Mouse (Mus musculus) monocyte, adult 59 days (primary cell): ENCODE results near the gene Csad. TPM values are rescaled to one million over a fixed set of nuclear protein-coding genes. Genes with fewer than 3 reads are reported as not detected.

Source experiments
- total RNA-seq, 2 experiments: library from RNA; stranded (reverse); gene quantifications; one replicate each; pipeline ENCODE4 v1.2.4; 2023

Gene Csad
- 10 to 100 TPM; 23.0 to 29.3 TPM for total RNA-seq

GRCm38 (mm10) chr15:102204674-102205505 lies at the start of gene Csad:
Csad (minus strand) TSS chr15:102204724.

GRCm38 (mm10) chr15:102231748-102232147 lies 27.2 kb upstream of the Csad start, which contains the start of gene Itgb7:
Itgb7 (minus strand) TSS chr15:102231944.

GRCm38 (mm10) chr15:102202971-102203834 lies 1.3 kb downstream of the Csad start, which contains the start of gene Zfp740:
Zfp740 (plus strand) TSS chr15:102203249.

DNA sequence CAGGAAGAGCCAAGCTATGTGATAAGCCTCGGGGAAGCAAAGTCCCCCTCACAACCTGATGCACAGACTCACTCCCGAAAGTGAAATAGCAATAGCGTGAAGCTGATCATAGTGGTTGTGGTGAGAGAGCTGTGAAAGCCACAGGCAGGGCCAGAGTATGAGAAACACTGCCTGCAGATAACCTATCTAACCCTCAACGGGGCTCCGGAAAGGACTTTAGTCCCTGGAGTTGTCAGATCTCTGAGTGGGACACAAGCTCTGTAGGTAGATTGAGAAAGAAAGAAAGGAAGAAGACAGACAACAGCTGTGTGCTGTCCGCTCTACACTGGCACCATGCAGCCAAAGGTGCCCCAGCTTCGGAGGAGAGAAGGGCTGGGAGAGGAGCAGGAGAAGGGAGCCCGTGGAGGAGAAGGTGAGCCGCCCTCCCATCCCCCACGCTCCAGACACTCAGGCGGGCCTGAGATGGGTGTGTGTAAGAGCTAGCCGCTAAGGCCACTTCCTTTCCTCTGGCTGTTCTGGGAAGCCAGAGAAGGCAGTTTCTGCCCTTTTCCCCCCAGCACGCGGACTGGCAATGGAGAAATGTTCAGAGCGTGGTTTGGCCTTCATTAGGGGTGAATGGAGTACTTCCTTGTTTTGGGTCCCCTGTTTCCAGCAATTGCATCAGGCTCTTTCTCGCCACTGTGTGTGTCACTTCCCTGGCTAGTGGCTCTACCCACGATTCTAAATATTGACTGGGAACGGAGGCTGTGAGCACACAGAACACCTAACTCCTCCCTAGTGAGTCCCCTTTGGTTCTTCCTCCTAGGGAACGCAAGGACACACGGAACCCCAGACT lies 54.0 kb downstream of the Csad start, which contains the start of gene Soat2:
Gene Soat2 (plus strand): TSS at position 226 of the 835 bp plus-strand sequence.

DNA sequence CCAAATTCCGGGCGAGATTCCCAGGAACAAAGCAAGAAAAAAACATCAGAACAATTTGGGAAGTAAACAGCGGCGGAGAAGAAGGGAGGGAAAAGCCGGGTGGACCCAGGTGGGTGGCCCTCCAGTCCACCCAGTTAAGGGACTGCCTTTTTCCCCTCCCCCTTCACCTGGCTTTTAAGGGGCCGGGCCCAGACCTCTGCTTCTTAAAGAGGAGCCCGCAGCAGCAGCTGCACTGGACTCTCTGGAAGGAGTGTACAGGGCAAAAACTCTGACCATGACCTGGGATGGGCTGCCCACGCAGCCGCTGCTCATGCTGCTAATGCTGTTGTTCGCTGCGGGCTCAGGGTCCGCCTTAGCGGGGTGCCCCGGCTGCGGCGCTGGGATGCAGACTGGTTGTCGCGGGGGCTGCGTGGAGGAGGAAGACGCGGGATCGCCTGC lies 60.2 kb downstream of the Csad start, which contains the start of gene Igfbp6:
Gene Igfbp6 (plus strand): TSS at position 89 of the 438 bp plus-strand sequence.

DNA sequence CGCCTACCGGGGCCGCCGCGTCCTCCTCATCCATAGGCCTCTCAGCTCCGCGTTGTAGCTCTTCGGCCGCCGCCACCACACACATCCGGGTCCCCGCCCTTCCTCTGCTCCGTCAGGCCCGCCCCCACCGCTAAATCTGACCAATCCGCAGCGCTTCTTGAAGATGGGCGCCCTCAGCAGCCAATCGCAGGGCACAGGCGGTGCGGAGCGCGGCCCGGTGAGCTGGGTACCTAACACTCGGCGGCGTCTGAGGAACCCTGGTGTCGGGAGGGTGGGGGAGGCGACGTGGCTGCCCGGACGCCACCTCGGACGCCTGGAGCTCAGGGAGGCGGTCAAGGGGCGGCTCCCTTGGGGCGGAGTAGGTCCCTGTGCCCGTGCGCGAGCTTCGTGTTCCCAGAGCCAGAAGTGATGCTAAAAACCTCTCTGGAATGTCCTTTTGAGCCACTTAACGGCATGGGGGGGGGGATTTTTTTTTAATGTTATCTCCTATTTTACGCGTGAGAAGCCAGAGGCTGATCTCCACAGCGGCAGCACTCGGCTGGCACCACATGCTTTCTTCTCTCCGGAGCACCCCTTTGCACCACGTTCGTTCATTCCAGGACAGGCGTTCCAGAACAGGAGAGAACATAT lies 68.3 kb downstream of the Csad start, which contains the start of gene Spryd3:
Gene Spryd3 (minus strand): TSS at position 106 of the 630 bp plus-strand sequence.

Other genes starting within 250 kb of the Csad start
- gene Krt8, start 200.2 kb downstream of the Csad start, total RNA-seq, result under 1 TPM in 1 of 2 experiments, not detected in 1; 0.36 TPM
- gene Krt18, start 176.5 kb downstream of the Csad start, total RNA-seq, result not detected
- 100 to 1,000 TPM; 224 to 241 TPM for gene Eif4b, start 131.0 kb downstream of the Csad start, total RNA-seq
- 1 to 10 TPM in 1 of 2 experiments, under 1 TPM in 1; 0.82 to 1.5 TPM for gene Tns2, start 104.3 kb downstream of the Csad start, total RNA-seq
- gene Spryd3, start 68.5 kb downstream of the Csad start, total RNA-seq, result 10 to 100 TPM; 23.5 to 24.4 TPM
- gene Igfbp6, start 60.4 kb downstream of the Csad start, total RNA-seq, result 1 to 10 TPM; 1.3 to 2.7 TPM
- 1 to 10 TPM in 1 of 2 experiments, under 1 TPM in 1; 0.70 to 1.4 TPM for gene Soat2, start 54.2 kb downstream of the Csad start, total RNA-seq
- 10 to 100 TPM; 81.6 to 82.5 TPM for gene Zfp740, start 1.5 kb downstream of the Csad start, total RNA-seq
- 100 to 1,000 TPM; 452 to 480 TPM for gene Itgb7, start 27.2 kb upstream of the Csad start, total RNA-seq
- gene Rarg, start 52.8 kb upstream of the Csad start, total RNA-seq, result 10 to 100 TPM; 92.1 to 98.7 TPM
- not detected for gene Gm9918, start 65.8 kb upstream of the Csad start, total RNA-seq
- gene Mfsd5, start 74.7 kb upstream of the Csad start, total RNA-seq, result 10 to 100 TPM; 61.9 to 62.3 TPM
- 1 to 10 TPM; 6.8 to 7.2 TPM for gene Espl1, start 91.5 kb upstream of the Csad start, total RNA-seq
- gene Pfdn5, start 121.4 kb upstream of the Csad start, total RNA-seq, result 100 to 1,000 TPM; 450 to 458 TPM
- gene Myg1, start 127.0 kb upstream of the Csad start, total RNA-seq, result 10 to 100 TPM; 30.1 to 40.6 TPM
- gene Aaas, start 146.0 kb upstream of the Csad start, total RNA-seq, result 10 to 100 TPM; 24.3 to 28.5 TPM
- not detected for gene Sp7, start 162.5 kb upstream of the Csad start, total RNA-seq
- gene Sp1, start 201.4 kb upstream of the Csad start, total RNA-seq, result 100 to 1,000 TPM; 147 to 181 TPM
- not detected for gene Amhr2, start 240.6 kb upstream of the Csad start, total RNA-seq